ENCODE assay signal across 14 mouse cellular contexts in genomic region chr7:96680405-96680804, GRCm38 (mm10).
DNase-seq lines count a peak whose midpoint lies in the region; ATAC-seq and TF ChIP-seq lines count a peak whose summit lies in the region.
"Had no signal": no experiment of that assay in that cellular context is flagged by ENCODE, and none has a peak within 500 bp of the region (broad histone marks: within the 10 kb centered on the region; RNA-seq: fewer than 3 reads in every experiment).

No protein-coding gene starts in this region.

- no peak for TF ChIP-seq CTCF in hindbrain, postnatal 0 days (IDR thresholded peaks at IDR 0.05; ENCODE audit: low read depth)
- no peak for TF ChIP-seq CTCF in intestine, postnatal 0 days (IDR thresholded peaks at IDR 0.05; ENCODE audit: low read depth)

- H3K27me3 ChIP-seq in hindbrain, embryonic 11.5 days (ENCODE audit: control insufficient read depth, insufficient read depth, low read length) = no peaks in the 10 kb centered on the region
- H3K27me3 ChIP-seq in hindbrain, postnatal 0 days (ENCODE audit: insufficient read depth, low read length) = no peaks in the 10 kb centered on the region
- H3K27me3 ChIP-seq in neural tube, embryonic 14.5 days (ENCODE audit: control insufficient read depth, insufficient read depth, low read length) = no peaks in the 10 kb centered on the region
- no peaks in the 10 kb centered on the region for H3K27me3 ChIP-seq in intestine, postnatal 0 days (replicated peaks; ENCODE audit: control insufficient read depth, insufficient read depth, low read length)
- H3K27me3 ChIP-seq: forebrain, embryonic 15.5 days; liver, embryonic 13.5 days; neural tube, embryonic 12.5 days had no signal

- no peak overlapping the region for H3K4me3 ChIP-seq in hindbrain, embryonic 11.5 days (ENCODE audit: low read depth, low read length)
- no peak overlapping the region for H3K4me3 ChIP-seq in hindbrain, postnatal 0 days (ENCODE audit: low read length)
- no peak overlapping the region for H3K4me3 ChIP-seq in neural tube, embryonic 14.5 days (ENCODE audit: low read depth, low read length)
- H3K4me3 ChIP-seq in intestine, postnatal 0 days (ENCODE audit: low read depth, low read length) = no peak overlapping the region
- H3K4me3 ChIP-seq: forebrain, embryonic 15.5 days; liver, embryonic 13.5 days; neural tube, embryonic 12.5 days had no signal

- H3K4me2 ChIP-seq in hindbrain, embryonic 11.5 days (replicated peaks; ENCODE audit: low read depth, low read length) = no peak overlapping the region
- no peak overlapping the region for H3K4me2 ChIP-seq in hindbrain, postnatal 0 days (ENCODE audit: low read depth, low read length)
- H3K4me2 ChIP-seq in neural tube, embryonic 14.5 days (ENCODE audit: low read depth, low read length) = no peak overlapping the region
- no peak overlapping the region for H3K4me2 ChIP-seq in intestine, postnatal 0 days (replicated peaks; ENCODE audit: low read depth)
- H3K4me2 ChIP-seq: forebrain, embryonic 15.5 days; liver, embryonic 13.5 days; neural tube, embryonic 12.5 days had no signal

- intact Hi-C loops in left cerebral cortex, postnatal 4 days (cut with DNase I) = no loop called here

- 86% methylated on average over 5 of the region's 5 CpGs for WGBS in hindbrain, embryonic 11.5 days
- WGBS in hindbrain, postnatal 0 days = 91% methylated on average over 5 of the region's 5 CpGs
- 90% methylated on average over 5 of the region's 5 CpGs for WGBS in neural tube, embryonic 14.5 days
- 85% methylated on average over 5 of the region's 5 CpGs for WGBS in intestine, postnatal 0 days

- H3K9me3 ChIP-seq in hindbrain, embryonic 11.5 days (ENCODE audit: control insufficient read depth, low read length) = no peaks in the 10 kb centered on the region
- H3K9me3 ChIP-seq in hindbrain, postnatal 0 days (ENCODE audit: low read length) = no peaks in the 10 kb centered on the region
- no peaks in the 10 kb centered on the region for H3K9me3 ChIP-seq in neural tube, embryonic 14.5 days (ENCODE audit: control insufficient read depth, low read length)
- H3K9me3 ChIP-seq in intestine, postnatal 0 days (ENCODE audit: control insufficient read depth) = no peaks in the 10 kb centered on the region
- H3K9me3 ChIP-seq: forebrain, embryonic 15.5 days; liver, embryonic 13.5 days; neural tube, embryonic 12.5 days had no signal

- H3K36me3 ChIP-seq in hindbrain, embryonic 11.5 days (ENCODE audit: control insufficient read depth, insufficient read depth, low read length) = no peaks in the 10 kb centered on the region
- H3K36me3 ChIP-seq in hindbrain, postnatal 0 days (ENCODE audit: insufficient read depth, low read length) = no peaks in the 10 kb centered on the region
- H3K36me3 ChIP-seq in neural tube, embryonic 14.5 days (ENCODE audit: control insufficient read depth, insufficient read depth, low read length) = no peaks in the 10 kb centered on the region
- no peaks in the 10 kb centered on the region for H3K36me3 ChIP-seq in intestine, postnatal 0 days (ENCODE audit: control insufficient read depth, insufficient read depth)
- H3K36me3 ChIP-seq: forebrain, embryonic 15.5 days; liver, embryonic 13.5 days; neural tube, embryonic 12.5 days had no signal

- peak; percentile 45 for DNase-seq in adrenal gland, postnatal 14 days
- no peak for DNase-seq in adrenal gland, adult 18-20 months (ENCODE audit: low spot score in 2 of 2)
- no peak for DNase-seq in hindbrain, embryonic 11.5 days (ENCODE audit: low spot score)
- DNase-seq in hindbrain, postnatal 0 days (ENCODE audit: low spot score) = no peak
- DNase-seq in neural tube, embryonic 10.5 days (ENCODE audit: extremely low spot score, low spot score) = no peak
- DNase-seq in left cerebral cortex, postnatal 4 days = peak; percentile 24
- DNase-seq: liver, embryonic 13.5 days had no signal

- H3K4me1 ChIP-seq in hindbrain, embryonic 11.5 days (replicated peaks; ENCODE audit: control insufficient read depth, insufficient read depth, low read length) = no peaks in the 10 kb centered on the region
- no peaks in the 10 kb centered on the region for H3K4me1 ChIP-seq in hindbrain, postnatal 0 days (ENCODE audit: insufficient read depth, low read length)
- H3K4me1 ChIP-seq in neural tube, embryonic 14.5 days (ENCODE audit: control insufficient read depth, insufficient read depth, low read length) = peaks cover 26% of the 10 kb centered on the region
- no peaks in the 10 kb centered on the region for H3K4me1 ChIP-seq in intestine, postnatal 0 days (replicated peaks; ENCODE audit: control insufficient read depth, insufficient read depth, low read length)
- H3K4me1 ChIP-seq: liver, embryonic 13.5 days had no signal

- no peak overlapping the region for H3K9ac ChIP-seq in hindbrain, embryonic 11.5 days (ENCODE audit: low read depth, low read length)
- no peak overlapping the region for H3K9ac ChIP-seq in hindbrain, postnatal 0 days (replicated peaks; ENCODE audit: low read length)
- H3K9ac ChIP-seq in neural tube, embryonic 14.5 days (replicated peaks; ENCODE audit: low read depth, low read length) = no peak overlapping the region
- H3K9ac ChIP-seq in intestine, postnatal 0 days (ENCODE audit: low read depth, low read length) = no peak overlapping the region
- H3K9ac ChIP-seq: forebrain, embryonic 15.5 days; liver, embryonic 13.5 days; neural tube, embryonic 12.5 days had no signal

- ATAC-seq in hindbrain, embryonic 11.5 days (ENCODE audit: low FRiP score) = 0 out of 2 replicates have a peak, but pooled peaks have one; percentile 47
- ATAC-seq in hindbrain, postnatal 0 days = no peak
- no peak for ATAC-seq in neural tube, embryonic 14.5 days (ENCODE audit: low read depth)
- no peak for ATAC-seq in intestine, postnatal 0 days
- ATAC-seq: activated CD4-positive, CD25-positive, alpha-beta regulatory T cell, adult 4 months; forebrain, embryonic 15.5 days; inflammation-experienced regulatory T-cells, adult 6 months had no signal

- peak overlapping the region; percentile 36 for H3K27ac ChIP-seq in hindbrain, embryonic 11.5 days (ENCODE audit: low read depth, low read length)
- no peak overlapping the region for H3K27ac ChIP-seq in hindbrain, postnatal 0 days
- H3K27ac ChIP-seq in neural tube, embryonic 14.5 days (ENCODE audit: low read depth, low read length) = peak overlapping the region; percentile 22; the same call in 1 of the 2 replicates
- no peak overlapping the region for H3K27ac ChIP-seq in intestine, postnatal 0 days (ENCODE audit: low read depth, low read length)
- H3K27ac ChIP-seq: forebrain, embryonic 15.5 days; liver, embryonic 13.5 days; macrophage; neural tube, embryonic 12.5 days had no signal

Comparison
In these comparisons a context has a peak if more than half of its experiments do, and no peak if none do; other contexts are left out.
1. DNase-seq: peak in adrenal gland, postnatal 14 days (single experiment) and left cerebral cortex, postnatal 4 days (single experiment); none in adrenal gland, adult 18-20 months (0 of 2), hindbrain, embryonic 11.5 days (single experiment), hindbrain, postnatal 0 days (single experiment) and neural tube, embryonic 10.5 days (single experiment).
2. H3K27ac ChIP-seq: peak in hindbrain, embryonic 11.5 days (single experiment) and neural tube, embryonic 14.5 days (single experiment); none in hindbrain, postnatal 0 days (single experiment) and intestine, postnatal 0 days (single experiment).